Mouse (Mus musculus) urinary bladder, adult 18-20 months (tissue): ENCODE measurements around the gene Tagln2.
A peak's percentile ranks its signal among the peaks of the same experiment; 100 is the strongest.

Experiments
- DNase-seq, 2 experiments: peaks; one replicate each; pipeline ENCODE4 v3.0.0; 2022; ENCODE audit warnings: low spot score in 2 of 2, mixed read lengths in 2 of 2

The Tagln2 gene

GRCm38 (mm10) chr1:172499765-172500441 lies at the start of gene Tagln2:
TSS of gene Tagln2 (plus strand) at chr1:172500047.
- DNase-seq: peak; percentile 88

GRCm38 (mm10) chr1:172450226-172450625 lies 49.6 kb upstream of the Tagln2 start:
- no peak for DNase-seq

GRCm38 (mm10) chr1:172450848-172451470 lies 48.9 kb upstream of the Tagln2 start:
- DNase-seq: no peak

GRCm38 (mm10) chr1:172452911-172453310 lies 46.9 kb upstream of the Tagln2 start:
- no peak for DNase-seq

- no peak for DNase-seq
Observed at GRCm38 (mm10) chr1:172453810-172454209, 46.0 kb upstream of the Tagln2 start.

GRCm38 (mm10) chr1:172455416-172455815 lies 44.4 kb upstream of the Tagln2 start:
- DNase-seq: no peak

- no peak for DNase-seq
Observed at GRCm38 (mm10) chr1:172456001-172456677, 43.7 kb upstream of the Tagln2 start.

- no peak for DNase-seq
Observed at GRCm38 (mm10) chr1:172457196-172457595, 42.7 kb upstream of the Tagln2 start.

- DNase-seq: no peak
Observed at GRCm38 (mm10) chr1:172458041-172458440, 41.8 kb upstream of the Tagln2 start.

GRCm38 (mm10) chr1:172461602-172462001 lies 38.2 kb upstream of the Tagln2 start:
- DNase-seq: no peak

GRCm38 (mm10) chr1:172462534-172462933 lies 37.3 kb upstream of the Tagln2 start:
- DNase-seq: no peak

- DNase-seq: no peak
Observed at GRCm38 (mm10) chr1:172463387-172464333, 36.2 kb upstream of the Tagln2 start.

GRCm38 (mm10) chr1:172468301-172468877 lies 31.5 kb upstream of the Tagln2 start:
- DNase-seq: no peak

- DNase-seq: no peak
Observed at GRCm38 (mm10) chr1:172469373-172469772, 30.5 kb upstream of the Tagln2 start.

GRCm38 (mm10) chr1:172469810-172470448 lies 29.9 kb upstream of the Tagln2 start:
- DNase-seq: no peak

- no peak for DNase-seq
Observed at GRCm38 (mm10) chr1:172472909-172473308, 26.9 kb upstream of the Tagln2 start.

- no peak for DNase-seq
Observed at GRCm38 (mm10) chr1:172474196-172474595, 25.7 kb upstream of the Tagln2 start.

GRCm38 (mm10) chr1:172475054-172475741 lies 24.6 kb upstream of the Tagln2 start, which contains the start of gene Slamf9:
TSS of gene Slamf9 (plus strand) at chr1:172475358.
- no peak for DNase-seq

- DNase-seq: no peak
Observed at GRCm38 (mm10) chr1:172478020-172478419, 21.8 kb upstream of the Tagln2 start.

GRCm38 (mm10) chr1:172480376-172480775 lies 19.5 kb upstream of the Tagln2 start:
- no peak for DNase-seq
